Mouse (Mus musculus): Measurements from ENCODE around the gene Nit2. TPM values are rescaled to one million over a fixed set of nuclear protein-coding genes. Genes with fewer than 3 reads are reported as not detected.
A peak's percentile ranks its signal among the peaks of the same experiment; 100 is the strongest.

Gene Nit2
- 43.9 and 49.9 TPM in 2 replicates for polyA plus RNA-seq (2014; fragmentation: Nextera tagmentation; extraction: Ambion mirVana)

GRCm38 (mm10) chr16:57166611-57167513 lies at the start of gene Nit2:
Nit2 (minus strand) TSS chr16:57167341.
- DNase-seq (ENCODE audit: low spot score, missing footprints) = peak; percentile 99
- ATAC-seq (ENCODE audit: low FRiP score) = peak; percentile 99
- peak within 1 kb of the TSS; percentile 82 for H3K4me2 ChIP-seq
- 0 out of 2 replicates have a peak, but pooled peaks cover 2% of the 10 kb centered on the region for H3K36me3 ChIP-seq (ENCODE audit: control insufficient read depth, insufficient read depth, low read length)
- no peaks in the 10 kb centered on the region for H3K27me3 ChIP-seq (ENCODE audit: control insufficient read depth, insufficient read depth, low read length)
- peaks cover 12% of the 10 kb centered on the region for H3K4me1 ChIP-seq (ENCODE audit: control insufficient read depth, insufficient read depth, low read length)
- no peaks in the 10 kb centered on the region for H3K9me3 ChIP-seq (ENCODE audit: control insufficient read depth, low read length)
- peak within 1 kb of the TSS; percentile 63 for H3K27ac ChIP-seq (ENCODE audit: low read depth, low read length)
- WGBS = under 1% methylated on average over 58 of the region's 58 CpGs
- peak within 1 kb of the TSS; percentile 86 for H3K9ac ChIP-seq (ENCODE audit: low read length)
- peak within 1 kb of the TSS; percentile 73 for H3K4me3 ChIP-seq (ENCODE audit: low read depth, low read length)

DNA sequence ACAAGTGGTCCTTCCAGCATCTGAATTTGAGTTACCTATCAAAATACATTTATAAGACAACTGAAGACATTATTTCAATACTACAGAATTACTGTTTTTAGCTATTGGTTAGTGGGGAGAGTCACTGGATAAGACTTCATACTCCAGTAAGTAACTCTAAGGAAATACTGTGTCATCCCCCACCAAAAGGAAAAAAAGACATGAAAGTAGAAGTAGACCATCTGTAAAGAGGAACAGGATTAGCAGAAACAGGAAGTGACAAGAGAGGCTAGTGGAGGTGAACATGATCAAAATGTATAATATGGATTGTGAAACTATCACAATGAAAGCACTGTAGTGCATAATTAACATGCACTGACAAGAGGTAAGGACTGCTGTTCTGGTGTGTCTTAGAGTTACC lies 48.8 kb upstream of the Nit2 start:
- H3K27ac ChIP-seq (ENCODE audit: low read depth, low read length) = no peak overlapping the region
- H3K4me2 ChIP-seq = no peak overlapping the region
- no peaks in the 10 kb centered on the region for H3K9me3 ChIP-seq (ENCODE audit: control insufficient read depth, low read length)
- H3K9ac ChIP-seq (ENCODE audit: low read length) = no peak overlapping the region
- no peak overlapping the region for H3K4me3 ChIP-seq (ENCODE audit: low read depth, low read length)
- H3K36me3 ChIP-seq (ENCODE audit: control insufficient read depth, insufficient read depth, low read length) = 0 out of 2 replicates have a peak, but pooled peaks cover 2% of the 10 kb centered on the region
- H3K4me1 ChIP-seq (ENCODE audit: control insufficient read depth, insufficient read depth, low read length) = no peaks in the 10 kb centered on the region
- no peaks in the 10 kb centered on the region for H3K27me3 ChIP-seq (ENCODE audit: control insufficient read depth, insufficient read depth, low read length)
- no peak for ATAC-seq (ENCODE audit: low FRiP score)
- DNase-seq (ENCODE audit: low spot score, missing footprints) = no peak

GRCm38 (mm10) chr16:57211037-57211436 lies 43.9 kb upstream of the Nit2 start:
- H3K36me3 ChIP-seq (ENCODE audit: control insufficient read depth, insufficient read depth, low read length) = 0 out of 2 replicates have a peak, but pooled peaks cover 2% of the 10 kb centered on the region
- no peak overlapping the region for H3K9ac ChIP-seq (ENCODE audit: low read length)
- ATAC-seq (ENCODE audit: low FRiP score) = no peak
- H3K27me3 ChIP-seq (ENCODE audit: control insufficient read depth, insufficient read depth, low read length) = no peaks in the 10 kb centered on the region
- no peaks in the 10 kb centered on the region for H3K9me3 ChIP-seq (ENCODE audit: control insufficient read depth, low read length)
- no peak overlapping the region for H3K4me3 ChIP-seq (ENCODE audit: low read depth, low read length)
- H3K27ac ChIP-seq (ENCODE audit: low read depth, low read length) = no peak overlapping the region
- DNase-seq (ENCODE audit: low spot score, missing footprints) = no peak
- WGBS = 84% methylated on average over 2 of the region's 2 CpGs
- no peak overlapping the region for H3K4me2 ChIP-seq
- H3K4me1 ChIP-seq (ENCODE audit: control insufficient read depth, insufficient read depth, low read length) = no peaks in the 10 kb centered on the region

DNA sequence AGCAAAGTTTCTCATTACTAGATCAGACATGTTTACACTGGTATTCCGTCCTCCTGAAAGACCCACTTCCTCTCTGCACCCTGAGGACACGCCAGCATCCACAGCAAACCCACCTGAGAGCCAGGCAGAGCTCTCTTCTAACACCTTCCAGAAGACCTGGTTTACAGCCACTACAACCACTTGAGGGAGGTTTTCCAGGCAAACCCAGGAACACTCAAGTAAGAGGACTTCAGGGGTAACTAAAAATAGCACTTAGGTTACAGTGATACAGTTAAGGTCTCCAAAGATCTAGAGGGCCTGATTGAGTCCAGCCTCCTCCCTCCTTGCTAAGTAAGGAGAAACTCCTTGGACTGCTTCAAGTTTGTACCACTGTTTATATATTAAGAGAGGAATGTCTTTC lies 41.2 kb upstream of the Nit2 start:
- H3K4me1 ChIP-seq (ENCODE audit: control insufficient read depth, insufficient read depth, low read length) = no peaks in the 10 kb centered on the region
- 86% methylated on average over 2 of the region's 2 CpGs for whole genome bisulfite sequencing

DNA sequence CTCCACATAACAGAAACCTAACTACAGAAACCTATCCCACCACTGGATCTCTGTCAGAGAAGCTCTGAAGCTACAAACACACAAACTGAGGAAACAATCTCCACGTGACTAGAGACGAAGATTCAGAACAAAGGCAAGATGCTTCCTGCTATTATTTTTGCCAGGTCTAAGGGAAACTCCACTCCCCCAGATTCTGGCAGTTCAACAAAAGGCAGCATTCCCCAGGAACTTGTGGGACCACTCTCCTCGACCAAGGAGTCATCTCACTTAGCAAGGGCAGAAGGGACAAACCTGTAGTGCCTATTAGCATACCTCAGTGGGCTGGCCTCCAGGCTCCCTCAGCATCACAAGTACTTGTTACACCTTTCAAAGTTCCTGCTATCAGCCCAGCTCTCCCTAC lies 30.1 kb upstream of the Nit2 start:
- Histone ChIP-seq H3K4me2 (no peak overlapping the region), H3K27me3 (ENCODE audit: control insufficient read depth, insufficient read depth, low read length) (no peaks in the 10 kb centered on the region), H3K9me3 (ENCODE audit: control insufficient read depth, low read length) (no peaks in the 10 kb centered on the region), H3K4me3 (ENCODE audit: low read depth, low read length) (no peak overlapping the region), H3K4me1 (ENCODE audit: control insufficient read depth, insufficient read depth, low read length) (no peaks in the 10 kb centered on the region), H3K9ac (ENCODE audit: low read length) (no peak overlapping the region), H3K36me3 (ENCODE audit: control insufficient read depth, insufficient read depth, low read length) (no peaks in the 10 kb centered on the region; the same call in 1 of the 2 replicates), H3K27ac (ENCODE audit: low read depth, low read length) (no peak overlapping the region)
- no peak for DNase-seq (ENCODE audit: low spot score, missing footprints)
- no peak for ATAC-seq (ENCODE audit: low FRiP score)
- 81% methylated on average over 3 of the region's 3 CpGs for WGBS

More for the DNA sequence above, 41.2 kb upstream of the Nit2 start:
- no peak overlapping the region for H3K9ac ChIP-seq (ENCODE audit: low read length)
- H3K9me3 ChIP-seq (ENCODE audit: control insufficient read depth, low read length) = no peaks in the 10 kb centered on the region
- H3K36me3 ChIP-seq (ENCODE audit: control insufficient read depth, insufficient read depth, low read length) = 0 out of 2 replicates have a peak, but pooled peaks cover 2% of the 10 kb centered on the region
- no peak for ATAC-seq (ENCODE audit: low FRiP score)
- H3K27ac ChIP-seq (ENCODE audit: low read depth, low read length) = no peak overlapping the region
- H3K27me3 ChIP-seq (ENCODE audit: control insufficient read depth, insufficient read depth, low read length) = no peaks in the 10 kb centered on the region
- no peak overlapping the region for H3K4me2 ChIP-seq
- H3K4me3 ChIP-seq (ENCODE audit: low read depth, low read length) = no peak overlapping the region
- DNase-seq (ENCODE audit: low spot score, missing footprints) = no peak

- Histone ChIP-seq H3K4me3 (ENCODE audit: low read depth, low read length) (no peak overlapping the region), H3K27me3 (ENCODE audit: control insufficient read depth, insufficient read depth, low read length) (no peaks in the 10 kb centered on the region), H3K4me2 (no peak overlapping the region), H3K4me1 (ENCODE audit: control insufficient read depth, insufficient read depth, low read length) (no peaks in the 10 kb centered on the region), H3K9me3 (ENCODE audit: control insufficient read depth, low read length) (no peaks in the 10 kb centered on the region), H3K27ac (ENCODE audit: low read depth, low read length) (no peak overlapping the region), H3K9ac (ENCODE audit: low read length) (no peak overlapping the region), H3K36me3 (ENCODE audit: control insufficient read depth, insufficient read depth, low read length) (no peaks in the 10 kb centered on the region; the same call in 1 of the 2 replicates)
- DNase-seq (ENCODE audit: low spot score, missing footprints) = no peak
- no peak for ATAC-seq (ENCODE audit: low FRiP score)
- WGBS = 84% methylated on average over 5 of the region's 5 CpGs
Measured at GRCm38 (mm10) chr16:57196590-57196989, 29.4 kb upstream of the Nit2 start.

GRCm38 (mm10) chr16:57191214-57191613 lies 24.1 kb upstream of the Nit2 start:
- H3K27ac ChIP-seq (ENCODE audit: low read depth, low read length) = no peak overlapping the region
- no peak overlapping the region for H3K4me2 ChIP-seq
- H3K27me3 ChIP-seq (ENCODE audit: control insufficient read depth, insufficient read depth, low read length) = no peaks in the 10 kb centered on the region
- DNase-seq (ENCODE audit: low spot score, missing footprints) (no peak), ATAC-seq (ENCODE audit: low FRiP score) (no peak)
- H3K9me3 ChIP-seq (ENCODE audit: control insufficient read depth, low read length) = no peaks in the 10 kb centered on the region
- H3K9ac ChIP-seq (ENCODE audit: low read length) = no peak overlapping the region
- H3K4me1 ChIP-seq (ENCODE audit: control insufficient read depth, insufficient read depth, low read length) = no peaks in the 10 kb centered on the region
- WGBS = 86% methylated on average over 14 of the region's 14 CpGs
- no peak overlapping the region for H3K4me3 ChIP-seq (ENCODE audit: low read depth, low read length)
- no peaks in the 10 kb centered on the region; the same call in 1 of the 2 replicates for H3K36me3 ChIP-seq (ENCODE audit: control insufficient read depth, insufficient read depth, low read length)

DNA sequence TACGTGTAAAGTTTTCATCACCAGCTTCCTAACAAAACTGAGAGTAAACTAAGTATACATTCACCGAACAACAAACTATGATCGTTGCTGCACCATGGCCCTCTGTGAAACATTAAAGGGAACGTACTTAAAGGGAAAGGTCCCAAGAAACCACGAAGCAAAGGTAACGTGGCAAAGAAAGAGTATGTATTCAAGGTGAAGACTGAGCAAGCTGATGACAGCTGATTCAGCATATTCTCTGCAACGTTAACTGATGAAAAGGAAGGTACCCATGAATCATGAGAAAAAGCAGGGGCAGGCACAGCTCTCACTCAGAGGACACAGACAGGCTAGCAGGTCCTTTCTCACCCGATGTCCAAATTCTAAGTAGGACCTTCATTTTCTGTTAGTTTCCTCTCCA lies 23.2 kb upstream of the Nit2 start:
- ATAC-seq (ENCODE audit: low FRiP score) = no peak

DNA sequence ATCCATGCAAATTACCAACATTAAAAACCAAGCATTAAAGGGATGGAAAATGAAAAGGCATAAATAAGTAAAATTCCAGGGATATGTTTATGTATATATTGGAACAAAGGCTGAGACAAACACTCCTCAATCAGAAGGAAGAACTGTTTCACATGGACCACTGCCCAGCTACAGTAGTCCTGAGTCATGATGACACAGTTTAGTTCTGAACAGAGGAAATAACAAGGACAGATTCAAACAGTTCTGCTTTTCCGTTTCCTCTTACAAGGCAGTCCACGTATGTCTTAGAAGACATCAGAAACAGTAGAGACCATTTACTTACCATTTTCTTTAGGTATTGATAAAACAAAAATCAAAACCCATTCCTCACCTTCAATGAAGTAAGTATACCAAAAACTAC lies 22.4 kb upstream of the Nit2 start:
- H3K27me3 ChIP-seq (ENCODE audit: control insufficient read depth, insufficient read depth, low read length) = no peaks in the 10 kb centered on the region
- no peaks in the 10 kb centered on the region for H3K4me1 ChIP-seq (ENCODE audit: control insufficient read depth, insufficient read depth, low read length)
- H3K9me3 ChIP-seq (ENCODE audit: control insufficient read depth, low read length) = no peaks in the 10 kb centered on the region
- H3K4me2 ChIP-seq = no peak overlapping the region
- H3K27ac ChIP-seq (ENCODE audit: low read depth, low read length) = no peak overlapping the region
- no peak overlapping the region for H3K9ac ChIP-seq (ENCODE audit: low read length)
- H3K36me3 ChIP-seq (ENCODE audit: control insufficient read depth, insufficient read depth, low read length) = no peaks in the 10 kb centered on the region; the same call in 1 of the 2 replicates
- H3K4me3 ChIP-seq (ENCODE audit: low read depth, low read length) = no peak overlapping the region
- WGBS = 91% methylated on average over 2 of the region's 2 CpGs
- ATAC-seq (ENCODE audit: low FRiP score) (no peak), DNase-seq (ENCODE audit: low spot score, missing footprints) (no peak)

More for the DNA sequence above, 23.2 kb upstream of the Nit2 start:
- Histone ChIP-seq H3K27ac (ENCODE audit: low read depth, low read length) (no peak overlapping the region), H3K9me3 (ENCODE audit: control insufficient read depth, low read length) (no peaks in the 10 kb centered on the region), H3K9ac (ENCODE audit: low read length) (no peak overlapping the region), H3K27me3 (ENCODE audit: control insufficient read depth, insufficient read depth, low read length) (no peaks in the 10 kb centered on the region), H3K36me3 (ENCODE audit: control insufficient read depth, insufficient read depth, low read length) (no peaks in the 10 kb centered on the region; the same call in 1 of the 2 replicates), H3K4me1 (ENCODE audit: control insufficient read depth, insufficient read depth, low read length) (no peaks in the 10 kb centered on the region), H3K4me2 (no peak overlapping the region), H3K4me3 (ENCODE audit: low read depth, low read length) (no peak overlapping the region)
- DNase-seq (ENCODE audit: low spot score, missing footprints) = no peak
- 96% methylated on average over 8 of the region's 8 CpGs for WGBS
